Mouse (Mus musculus) lung, adult 2 months (tissue): ENCODE results near the gene Cyp4f37.

Experiments
- CTCF ChIP-seq: fragments of 200-500 bp; IDR thresholded peaks from 2 replicates; pipeline ENCODE4 v1.5.1; 2011; ENCODE audit warnings: mild to moderate bottlenecking, low read length, control low read depth; ENCODE audit not compliant: insufficient read depth
- POLR2A ChIP-seq: fragments of 200-500 bp; IDR thresholded peaks from 2 replicates; pipeline ENCODE4 v1.6.1; 2011; ENCODE audit warnings: low read depth, mild to moderate bottlenecking, control low read depth, low read length, borderline replicate concordance; ENCODE audit errors: extremely low read depth

- TF ChIP-seq POLR2A: no peak
- TF ChIP-seq CTCF: no peak
These were observed 52.9 kb downstream of the Cyp4f37 start for GRCm38 (mm10) chr17:32673976-32674375.
